Mouse (Mus musculus): ENCODE results near the gene Cyb5d1. TPM values are rescaled to one million over a fixed set of nuclear protein-coding genes. Genes with fewer than 3 reads are reported as not detected.

Gene Cyb5d1
- polyA plus RNA-seq, 1 experiment from 2014 or later: 30.2 TPM

DNA sequence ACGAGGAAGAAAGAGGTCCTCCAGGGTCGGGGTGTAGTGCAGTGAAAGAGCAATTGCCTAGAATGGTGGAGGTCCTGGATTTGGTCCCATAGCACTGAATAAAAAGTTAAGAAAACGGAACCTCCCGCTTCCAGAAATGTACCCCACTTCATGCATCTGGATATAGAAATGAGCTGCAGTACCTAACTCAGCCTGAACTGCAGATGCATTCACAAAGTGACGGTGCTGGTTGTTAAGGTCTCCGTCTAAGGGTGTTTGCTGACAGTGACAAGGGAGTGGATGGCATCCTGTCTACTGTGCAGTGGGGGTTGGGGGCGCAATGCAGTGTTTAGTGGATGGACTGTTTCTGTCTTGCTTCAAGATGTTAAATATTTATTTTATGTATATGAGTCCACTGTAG, 8.7 kb downstream of the Cyb5d1 start:
- Histone ChIP-seq H3K36me3 (0 out of 2 replicates have a peak, but pooled peaks cover 4% of the 10 kb centered on the region), H3K4me3 (no peak overlapping the region), H3K9ac (no peak overlapping the region), H3K27me3 (no peaks in the 10 kb centered on the region), H3K9me3 (no peaks in the 10 kb centered on the region), H3K27ac (no peak overlapping the region), H3K4me2 (no peak overlapping the region), H3K4me1 (peaks cover 9% of the 10 kb centered on the region)
- 75% methylated on average over 7 of the region's 7 CpGs for WGBS
- ATAC-seq (ENCODE audit: insufficient number of reproducible peaks, low FRiP score, low TSS enrichment, low read depth): no peak

DNA sequence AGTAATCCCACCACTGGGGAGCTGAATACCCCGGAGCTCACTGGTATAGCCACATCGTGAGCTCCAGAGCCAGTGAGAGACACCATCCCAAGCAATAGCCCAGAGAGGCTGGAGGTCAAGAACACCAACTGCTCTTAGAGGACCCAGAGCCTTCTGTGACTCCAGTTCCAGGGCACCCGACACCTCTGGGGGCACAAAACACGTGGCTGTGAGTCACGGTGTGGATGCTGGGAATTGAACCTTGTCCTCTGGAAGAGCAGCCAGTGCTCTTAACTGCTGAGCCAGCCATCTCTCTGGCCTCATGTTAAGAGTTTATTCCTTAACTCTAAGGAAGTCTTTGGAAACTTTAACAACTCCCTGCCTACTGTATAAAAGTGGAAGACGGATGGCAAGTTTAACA, 10.5 kb downstream of the Cyb5d1 start:
- Histone ChIP-seq H3K9me3 (no peaks in the 10 kb centered on the region), H3K4me1 (peaks cover 7% of the 10 kb centered on the region)
- no peak for ATAC-seq (ENCODE audit: insufficient number of reproducible peaks, low FRiP score, low TSS enrichment, low read depth)

DNA sequence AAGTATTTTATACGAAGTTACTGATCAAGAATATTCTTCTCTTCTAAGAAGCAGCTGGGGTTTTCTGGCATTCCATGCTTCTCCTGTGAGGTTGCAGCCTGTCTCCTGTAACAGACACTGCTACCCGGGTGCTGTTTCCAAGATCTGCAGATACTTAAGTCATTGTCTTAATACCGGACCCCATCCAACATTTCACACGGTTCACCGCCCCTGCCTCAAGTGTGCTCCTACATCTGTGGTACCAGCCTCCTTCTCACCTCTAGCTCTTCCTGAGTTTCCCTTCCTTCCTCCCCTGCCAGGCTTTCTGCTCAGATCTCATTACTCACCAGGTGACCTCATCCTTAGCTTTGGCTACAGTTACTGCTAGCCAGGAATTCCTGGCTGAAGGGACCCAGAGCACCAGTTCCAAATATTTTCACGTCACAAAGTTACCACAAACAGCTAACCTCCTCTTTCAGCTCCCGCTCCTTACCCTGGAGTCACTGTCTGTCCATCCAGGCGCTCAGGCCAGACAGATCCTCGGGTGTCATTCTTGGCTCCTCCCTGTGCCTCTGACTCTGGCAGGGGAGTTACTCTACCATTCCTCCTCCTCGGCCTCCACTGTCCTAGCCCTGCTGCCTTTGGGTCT, 12.8 kb downstream of the Cyb5d1 start:
- Histone ChIP-seq H3K4me1 (peaks cover 4% of the 10 kb centered on the region; the same call in 1 of the 2 replicates), H3K4me3 (no peak overlapping the region), H3K36me3 (peaks cover 9% of the 10 kb centered on the region; the same call in 1 of the 2 replicates), H3K9me3 (no peaks in the 10 kb centered on the region), H3K27me3 (no peaks in the 10 kb centered on the region), H3K4me2 (no peak overlapping the region), H3K27ac (peak overlapping the region; percentile 9; the same call in 1 of the 2 replicates), H3K9ac (no peak overlapping the region)
- WGBS: 59% methylated on average over 10 of the region's 10 CpGs
- ATAC-seq (ENCODE audit: insufficient number of reproducible peaks, low FRiP score, low TSS enrichment, low read depth): no peak

More for the DNA sequence above, 10.5 kb downstream of the Cyb5d1 start:
- 71% methylated on average over 6 of the region's 6 CpGs for WGBS
- Histone ChIP-seq H3K27me3 (no peaks in the 10 kb centered on the region), H3K4me3 (no peak overlapping the region), H3K27ac (no peak overlapping the region), H3K9ac (no peak overlapping the region), H3K4me2 (no peak overlapping the region), H3K36me3 (0 out of 2 replicates have a peak, but pooled peaks cover 4% of the 10 kb centered on the region)

DNA sequence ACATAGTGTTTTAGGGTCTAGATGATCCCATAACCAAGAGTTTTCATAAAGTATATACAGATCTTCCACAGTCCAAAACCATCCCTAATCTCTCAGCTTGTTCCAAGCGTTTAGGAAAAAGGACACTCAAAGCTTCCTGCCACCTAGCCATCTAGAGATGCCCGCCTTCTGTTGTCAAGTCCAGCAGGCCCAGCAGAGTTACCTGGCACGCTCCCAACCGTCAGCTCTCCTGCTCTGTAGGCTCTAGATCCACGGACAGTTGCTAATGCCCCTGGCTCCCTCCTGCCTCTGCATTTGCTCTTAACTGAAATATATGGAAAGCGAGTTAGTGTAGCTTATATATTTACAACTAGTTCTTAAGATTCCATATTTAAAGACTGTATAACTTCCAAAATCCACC, 14.1 kb downstream of the Cyb5d1 start:
- H3K4me3 ChIP-seq: no peak overlapping the region
- H3K9ac ChIP-seq: no peak overlapping the region
- H3K4me1 ChIP-seq: peaks cover 4% of the 10 kb centered on the region; the same call in 1 of the 2 replicates
- H3K4me2 ChIP-seq: no peak overlapping the region
- 79% methylated on average over 6 of the region's 6 CpGs for WGBS
- H3K36me3 ChIP-seq: peaks cover 11% of the 10 kb centered on the region; the same call in 1 of the 2 replicates
- no peaks in the 10 kb centered on the region for H3K9me3 ChIP-seq
- no peak for ATAC-seq (ENCODE audit: insufficient number of reproducible peaks, low FRiP score, low TSS enrichment, low read depth)
- H3K27me3 ChIP-seq: no peaks in the 10 kb centered on the region
- H3K27ac ChIP-seq: no peak overlapping the region

DNA sequence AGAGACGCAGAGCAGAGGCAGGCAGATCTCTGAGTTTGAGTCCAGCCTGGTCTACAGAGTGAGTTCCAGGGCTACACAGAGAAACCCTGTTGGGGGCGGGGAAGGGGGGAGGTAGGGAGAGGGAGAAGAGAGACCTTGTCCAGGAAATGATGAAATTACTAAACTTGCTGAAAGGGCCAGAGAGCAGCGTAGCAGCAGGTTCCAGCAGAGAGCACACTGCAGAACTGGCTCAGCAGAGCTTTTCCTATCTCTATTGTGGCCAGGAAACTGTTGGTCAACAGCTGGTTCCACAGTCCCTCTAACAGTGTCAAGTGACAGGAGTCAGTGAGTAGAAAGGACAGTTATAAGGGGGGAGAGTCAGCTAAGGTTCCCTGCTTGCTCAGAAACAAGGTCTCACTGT, 15.8 kb downstream of the Cyb5d1 start:
- Histone ChIP-seq H3K9ac (no peak overlapping the region), H3K9me3 (no peaks in the 10 kb centered on the region), H3K4me2 (no peak overlapping the region), H3K4me3 (no peak overlapping the region), H3K4me1 (peaks cover 4% of the 10 kb centered on the region; the same call in 1 of the 2 replicates), H3K27me3 (no peaks in the 10 kb centered on the region), H3K36me3 (peaks cover 11% of the 10 kb centered on the region; the same call in 1 of the 2 replicates), H3K27ac (no peak overlapping the region)
- 80% methylated on average over 3 of the region's 3 CpGs for WGBS
- ATAC-seq (ENCODE audit: insufficient number of reproducible peaks, low FRiP score, low TSS enrichment, low read depth): no peak

DNA sequence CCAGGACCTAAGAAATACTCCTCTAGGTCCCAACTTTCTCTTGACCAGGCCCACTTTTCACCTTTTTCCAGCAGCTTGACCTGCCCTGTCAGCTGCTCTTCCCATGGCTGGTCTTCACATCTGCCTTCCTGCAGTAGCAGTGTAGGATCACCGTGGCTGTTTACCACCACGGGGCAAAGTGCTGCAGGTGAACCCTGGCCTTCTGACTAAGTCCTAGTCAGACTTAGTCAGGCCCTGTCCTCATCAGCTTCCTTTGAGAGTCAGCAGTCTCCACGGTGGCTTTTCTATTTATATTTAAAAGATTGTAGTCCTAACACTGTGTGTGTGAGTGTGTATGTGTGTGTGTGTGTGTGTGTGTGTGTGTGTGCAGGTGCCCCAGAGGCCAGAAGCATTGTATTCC, 17.7 kb downstream of the Cyb5d1 start:
- Histone ChIP-seq H3K36me3 (peaks cover 21% of the 10 kb centered on the region; the same call in 1 of the 2 replicates), H3K27me3 (no peaks in the 10 kb centered on the region), H3K27ac (no peak overlapping the region), H3K4me3 (no peak overlapping the region), H3K9me3 (no peaks in the 10 kb centered on the region), H3K9ac (no peak overlapping the region), H3K4me1 (peaks cover 3% of the 10 kb centered on the region; the same call in 1 of the 2 replicates), H3K4me2 (no peak overlapping the region)
- no peak for ATAC-seq (ENCODE audit: insufficient number of reproducible peaks, low FRiP score, low TSS enrichment, low read depth)
- WGBS: 82% methylated on average over 3 of the region's 3 CpGs

DNA sequence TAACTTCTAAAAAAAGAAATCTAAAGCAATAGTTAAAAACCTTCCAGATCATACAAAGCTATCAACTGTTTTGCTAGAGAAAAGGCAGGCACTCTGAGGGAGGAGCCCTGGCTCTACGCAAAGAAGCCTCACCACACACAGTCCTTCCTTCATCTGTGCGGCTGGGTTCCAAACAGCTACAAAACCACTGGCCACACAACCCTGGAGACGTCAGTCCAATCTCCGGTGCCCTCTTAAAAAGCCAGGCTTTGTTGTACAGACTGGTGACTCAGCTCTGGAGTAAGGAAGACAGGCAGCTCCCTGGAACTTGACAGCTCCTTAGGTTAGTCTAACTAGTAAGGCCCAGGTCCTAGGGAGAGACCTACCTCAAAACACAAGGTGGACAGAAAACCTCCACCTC, 19.8 kb downstream of the Cyb5d1 start:
- Histone ChIP-seq H3K9me3 (no peaks in the 10 kb centered on the region), H3K27ac (no peak overlapping the region), H3K4me2 (no peak overlapping the region), H3K4me3 (no peak overlapping the region), H3K9ac (no peak overlapping the region), H3K36me3 (peaks cover 21% of the 10 kb centered on the region; the same call in 1 of the 2 replicates), H3K4me1 (peaks cover 19% of the 10 kb centered on the region), H3K27me3 (no peaks in the 10 kb centered on the region)
- WGBS: 83% methylated on average over 4 of the region's 4 CpGs
- no peak for ATAC-seq (ENCODE audit: insufficient number of reproducible peaks, low FRiP score, low TSS enrichment, low read depth)

DNA sequence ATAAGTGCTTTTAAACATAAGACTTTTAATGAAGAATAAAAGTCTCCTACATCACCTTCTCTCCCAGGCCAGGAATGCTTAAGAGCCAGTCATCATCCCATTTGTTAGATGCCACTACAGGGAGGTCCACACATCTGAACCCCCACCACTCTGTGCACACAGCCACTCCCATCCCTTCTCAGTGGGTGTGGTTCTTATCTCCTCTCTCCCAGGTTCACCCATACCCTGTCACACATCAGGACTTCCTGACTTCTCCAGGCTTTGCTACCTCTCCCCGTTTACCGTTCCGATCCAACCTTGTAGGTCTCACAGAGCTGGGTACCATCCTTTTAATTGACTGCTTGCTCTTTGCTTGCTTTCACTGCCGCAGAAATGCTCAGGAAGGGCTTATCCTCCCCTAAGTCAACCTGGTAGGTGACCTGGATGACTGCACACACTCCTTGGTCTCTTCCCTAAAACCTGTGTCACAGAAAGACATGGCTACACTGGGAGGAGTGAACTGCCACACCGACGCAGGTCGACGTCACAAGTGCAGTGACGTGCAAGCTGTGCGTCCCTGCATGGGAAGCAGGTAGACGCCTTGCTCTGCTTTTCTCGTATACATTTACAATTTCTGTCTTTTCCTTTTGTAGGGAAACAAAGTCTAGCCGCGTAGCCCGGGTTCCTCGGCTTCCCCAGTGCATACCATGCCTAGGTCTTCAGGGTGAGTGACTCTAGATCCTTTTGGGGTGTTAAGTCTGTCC, 22.0 kb downstream of the Cyb5d1 start:
- ATAC-seq (ENCODE audit: insufficient number of reproducible peaks, low FRiP score, low TSS enrichment, low read depth): no peak
- 91% methylated on average over 16 of the region's 16 CpGs for WGBS

DNA sequence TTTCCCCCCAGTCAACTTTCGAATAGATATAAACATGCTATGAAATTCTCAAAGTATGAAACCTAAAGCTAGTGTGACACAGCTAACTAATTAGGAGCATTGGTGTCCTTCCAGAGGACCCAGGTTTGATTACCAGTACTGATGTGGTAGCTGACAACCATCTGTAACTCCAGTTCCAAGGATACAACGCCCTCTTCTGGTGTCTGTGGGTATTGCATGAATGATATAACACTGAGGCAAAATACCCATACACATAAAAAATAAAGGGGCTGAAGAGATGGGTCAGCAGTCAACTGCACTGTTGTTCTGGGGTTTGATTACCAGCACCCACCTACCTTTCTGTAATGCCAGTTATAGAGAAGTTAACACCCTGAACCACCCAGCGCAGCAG, 22.7 kb downstream of the Cyb5d1 start:
- H3K36me3 ChIP-seq: peaks cover 19% of the 10 kb centered on the region; the same call in 1 of the 2 replicates
- no peak overlapping the region for H3K4me2 ChIP-seq
- H3K9me3 ChIP-seq: no peaks in the 10 kb centered on the region
- H3K9ac ChIP-seq: no peak overlapping the region
- no peak overlapping the region for H3K27ac ChIP-seq
- H3K27me3 ChIP-seq: no peaks in the 10 kb centered on the region
- no peak overlapping the region for H3K4me3 ChIP-seq
- H3K4me1 ChIP-seq: peaks cover 27% of the 10 kb centered on the region
- no peak for ATAC-seq (ENCODE audit: insufficient number of reproducible peaks, low FRiP score, low TSS enrichment, low read depth)
- WGBS: 61% methylated on average over 3 of the region's 3 CpGs

More for the DNA sequence above, 22.0 kb downstream of the Cyb5d1 start:
- Histone ChIP-seq H3K9me3 (no peaks in the 10 kb centered on the region), H3K9ac (no peak overlapping the region), H3K4me2 (no peak overlapping the region), H3K27ac (no peak overlapping the region), H3K4me3 (no peak overlapping the region), H3K27me3 (no peaks in the 10 kb centered on the region), H3K36me3 (peaks cover 19% of the 10 kb centered on the region; the same call in 1 of the 2 replicates), H3K4me1 (peaks cover 21% of the 10 kb centered on the region)

DNA sequence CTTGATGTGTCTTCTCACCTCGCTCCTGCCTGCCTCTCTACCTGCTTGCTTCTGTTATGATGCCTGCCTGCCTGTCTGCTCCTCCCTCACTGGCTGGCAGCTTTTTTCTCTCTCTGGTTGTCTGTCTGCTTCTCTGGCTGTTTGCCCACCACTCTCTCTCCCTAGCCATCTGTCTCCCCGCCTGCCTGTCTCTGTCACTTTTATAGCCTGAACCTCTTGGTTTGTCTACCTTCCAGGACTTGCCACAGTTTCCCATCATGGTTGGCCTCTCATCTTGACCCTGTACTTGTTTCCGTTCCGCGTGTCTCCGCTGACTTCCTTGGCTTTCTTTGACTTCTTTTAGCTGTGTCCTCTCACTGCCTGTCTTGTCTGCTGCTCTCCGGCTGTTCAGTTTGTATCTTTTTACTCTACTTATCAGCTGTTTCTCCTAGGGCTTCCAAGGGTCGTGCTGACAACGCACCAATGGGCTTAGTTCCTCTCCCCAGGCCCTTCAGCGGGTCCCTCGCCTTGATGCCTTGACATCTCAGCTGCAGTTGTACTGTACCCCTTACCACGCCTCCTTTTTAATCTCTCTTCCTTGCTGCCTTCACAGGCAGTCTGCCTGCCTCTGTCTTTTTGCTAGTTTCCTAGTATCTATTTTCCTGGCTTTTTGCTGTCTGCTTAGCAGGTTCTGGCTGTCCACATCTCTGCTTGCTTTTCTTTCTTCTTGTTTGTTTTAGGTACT, 23.2 kb downstream of the Cyb5d1 start:
- no peak for ATAC-seq (ENCODE audit: insufficient number of reproducible peaks, low FRiP score, low TSS enrichment, low read depth)
- Histone ChIP-seq H3K27ac (peak overlapping the region; percentile 59), H3K9me3 (no peaks in the 10 kb centered on the region), H3K4me3 (no peak overlapping the region), H3K36me3 (peaks cover 15% of the 10 kb centered on the region; the same call in 1 of the 2 replicates), H3K4me1 (peaks cover 32% of the 10 kb centered on the region), H3K27me3 (no peaks in the 10 kb centered on the region), H3K9ac (no peak overlapping the region), H3K4me2 (no peak overlapping the region)
- WGBS: 61% methylated on average over 12 of the region's 12 CpGs

DNA sequence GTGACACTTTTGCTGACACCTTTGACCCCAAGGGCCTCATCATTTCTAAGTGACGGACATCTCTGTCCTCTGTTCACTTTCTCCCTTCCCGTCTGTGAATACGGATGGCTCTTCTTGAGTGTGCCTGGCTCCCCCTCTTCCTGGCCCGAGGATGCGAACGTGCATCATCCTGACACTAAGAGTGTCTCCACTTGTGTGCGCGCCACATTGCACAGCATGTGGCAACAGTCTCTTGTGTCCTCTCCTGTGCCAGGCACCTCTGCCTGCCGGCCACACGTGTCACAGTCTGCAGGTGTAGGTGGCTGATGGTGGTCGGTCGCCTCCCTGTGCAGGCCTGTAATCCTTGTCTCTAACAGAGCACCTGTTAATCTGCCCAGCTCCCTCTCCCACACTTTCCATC, 23.8 kb downstream of the Cyb5d1 start:
- Histone ChIP-seq H3K4me1 (peaks cover 37% of the 10 kb centered on the region), H3K36me3 (peaks cover 15% of the 10 kb centered on the region; the same call in 1 of the 2 replicates), H3K9me3 (no peaks in the 10 kb centered on the region), H3K9ac (no peak overlapping the region), H3K4me3 (no peak overlapping the region), H3K27me3 (no peaks in the 10 kb centered on the region), H3K27ac (peak overlapping the region; percentile 86), H3K4me2 (no peak overlapping the region; the same call in 1 of the 2 replicates)
- no peak for ATAC-seq (ENCODE audit: insufficient number of reproducible peaks, low FRiP score, low TSS enrichment, low read depth)
- 59% methylated on average over 12 of the region's 12 CpGs for WGBS

Measured in limb, embryonic 15.5 days (tissue).